Mouse (Mus musculus): ENCODE results near the gene 1110051M20Rik.
"Not testable (repeated sequence)": the region's sequence is repeated elsewhere in the genome, so short reads cannot be mapped to it uniquely, and the experiment has no call there.

DNA sequence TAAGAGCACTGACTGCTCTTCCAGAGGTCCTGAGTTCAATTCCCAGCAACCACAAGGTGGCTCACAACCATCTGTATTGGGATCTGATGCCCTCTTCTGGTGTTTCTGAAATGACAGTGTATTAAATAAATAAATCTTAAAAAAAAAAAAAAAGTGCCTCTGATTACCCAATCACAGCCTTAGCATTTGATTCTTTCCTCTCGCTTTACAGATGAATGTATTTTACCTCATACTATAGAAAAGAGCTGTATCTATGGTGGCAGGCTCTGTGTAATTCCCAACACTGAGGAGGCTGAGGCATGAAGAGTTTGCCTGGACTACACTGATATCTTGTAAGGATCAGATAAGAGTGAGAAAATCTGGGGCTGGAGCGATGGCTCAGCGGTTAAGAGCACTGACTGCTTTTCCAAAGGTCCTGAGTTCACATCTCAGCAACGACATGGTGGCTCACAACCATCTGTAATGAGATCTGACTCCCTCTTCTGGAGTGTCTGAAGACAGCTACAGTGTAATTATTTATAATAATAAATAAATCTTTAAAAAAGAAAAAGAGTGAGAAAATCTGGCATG is 206.9 kb downstream of the 1110051M20Rik start:
- not testable (repeated sequence) for TF ChIP-seq POLR2A (IDR thresholded peaks at IDR 0.05; ENCODE audit: insufficient read depth, low read length); EP300 (IDR thresholded peaks at IDR 0.05; ENCODE audit: insufficient read depth, low read depth, low read length)
